In genomic region chr15:100320295-100320905, GRCm38 (mm10) we compare ENCODE assay signal across 15 mouse cellular contexts. TPM values are rescaled to one million over a fixed set of nuclear protein-coding genes. Genes with fewer than 3 reads are reported as not detected.
A peak's percentile ranks its signal among the peaks of the same experiment; 100 is the strongest.
DNase-seq lines count a peak whose midpoint lies in the region; ATAC-seq and TF ChIP-seq lines count a peak whose summit lies in the region.
"Had no signal": no experiment of that assay in that cellular context is flagged by ENCODE, and none has a peak within 500 bp of the region (broad histone marks: within the 10 kb centered on the region; RNA-seq: fewer than 3 reads in every experiment).

No protein-coding gene starts in this region.

- H3K4me2 ChIP-seq in lung, embryonic 15.5 days, result no peak overlapping the region
- H3K4me2 ChIP-seq: forebrain, embryonic 15.5 days; heart, embryonic 11.5 days; hindbrain, embryonic 14.5 days; limb, embryonic 12.5 days had no signal

- no peak overlapping the region for H3K9ac ChIP-seq in lung, embryonic 15.5 days
- H3K9ac ChIP-seq: forebrain, embryonic 15.5 days; hindbrain, embryonic 14.5 days; limb, embryonic 12.5 days had no signal

- no peak for DNase-seq in gastrocnemius, adult 2 months
- no peak for DNase-seq in gastrocnemius, adult 18-20 months (ENCODE audit: low spot score)
- DNase-seq in retina, embryonic 14.5 days (ENCODE audit: low spot score), result peak; percentile 0
- no peak for DNase-seq in retina, postnatal 1 day
- no peak for DNase-seq in left cerebral cortex, adult 9 months (ENCODE audit: low spot score in 2 of 2)
- no peak for DNase-seq in embryo, embryonic 9.5 days (ENCODE audit: extremely low spot score)
- DNase-seq in cerebellum, postnatal 25 days, result no peak
- DNase-seq: thymus, postnatal 36 days had no signal

- no peaks in the 10 kb centered on the region for H3K36me3 ChIP-seq in lung, embryonic 15.5 days
- H3K36me3 ChIP-seq: forebrain, embryonic 15.5 days; limb, embryonic 12.5 days had no signal

- H3K27ac ChIP-seq in gastrocnemius, adult 2 months, result peak overlapping the region; percentile 77
- H3K27ac ChIP-seq in lung, embryonic 15.5 days, result peak overlapping the region; percentile 41
- H3K27ac ChIP-seq: forebrain, embryonic 15.5 days; hindbrain, embryonic 14.5 days; limb, embryonic 12.5 days had no signal

- TF ChIP-seq CTCF in gastrocnemius, adult 2 months (IDR thresholded peaks at IDR 0.05), result no peak

- no peaks in the 10 kb centered on the region for H3K9me3 ChIP-seq in lung, embryonic 15.5 days
- H3K9me3 ChIP-seq: forebrain, embryonic 15.5 days; limb, embryonic 12.5 days had no signal

- no peak overlapping the region for H3K4me3 ChIP-seq in gastrocnemius, adult 2 months
- no peak overlapping the region for H3K4me3 ChIP-seq in lung, embryonic 15.5 days
- H3K4me3 ChIP-seq: forebrain, embryonic 15.5 days; limb, embryonic 12.5 days had no signal

- peaks cover 24% of the 10 kb centered on the region for H3K4me1 ChIP-seq in lung, embryonic 15.5 days
- H3K4me1 ChIP-seq: forebrain, embryonic 15.5 days had no signal

- ATAC-seq in lung, embryonic 15.5 days (ENCODE audit: borderline replicate concordance, extremely low read depth, low FRiP score, low TSS enrichment), result no peak
- ATAC-seq: forebrain, embryonic 15.5 days had no signal

- 54% methylated on average over 9 of the region's 9 CpGs for WGBS in lung, embryonic 15.5 days

- H3K27me3 ChIP-seq in lung, embryonic 15.5 days, result no peaks in the 10 kb centered on the region
- H3K27me3 ChIP-seq: forebrain, embryonic 15.5 days; limb, embryonic 12.5 days had no signal

- intact Hi-C loops in gastrocnemius, adult 2 months (cut with DNase I), result loop anchor here (10.0 kb wide), 1 partner anchor 134 kb away; no protein-coding TSS in a partner anchor

RNA-seq across cellular contexts. Expression of gene Mettl7a3, which starts 14.3 kb away (rescaled TPM):
- under 1 TPM; 0.31 to 0.54 TPM for total RNA-seq in gastrocnemius, adult 2 months (2021)
- under 1 TPM; 0.17 to 0.41 TPM for total RNA-seq in gastrocnemius, adult 18-20 months (2021)
- polyA plus RNA-seq in lung, embryonic 15.5 days (2015; fragmentation: Nextera tagmentation; extraction: Ambion mirVana), result not detected in 2 replicates
- polyA plus RNA-seq: forebrain, embryonic 15.5 days; heart, embryonic 11.5 days; hindbrain, embryonic 14.5 days; midbrain, embryonic 14.5 days had no signal

RNA-seq across cellular contexts. Expression of gene Mettl7a1, which starts 16.5 kb away (rescaled TPM):
- total RNA-seq in gastrocnemius, adult 2 months (2021), result 10 to 100 TPM; 33.4 to 38.9 TPM
- 10 to 100 TPM; 33.7 to 34.4 TPM for total RNA-seq in gastrocnemius, adult 18-20 months (2021)
- polyA plus RNA-seq in lung, embryonic 15.5 days (2015; fragmentation: Nextera tagmentation; extraction: Ambion mirVana), result 7.8 and 9.4 TPM in 2 replicates

RNA-seq across cellular contexts. Expression of gene Methig1, which starts 32.5 kb away (rescaled TPM):
- not detected for total RNA-seq in gastrocnemius, adult 2 months (2021)
- not detected for total RNA-seq in gastrocnemius, adult 18-20 months (2021)
- polyA plus RNA-seq in lung, embryonic 15.5 days (2015; fragmentation: Nextera tagmentation; extraction: Ambion mirVana), result 0.10 TPM in 1 of 2 replicates, not detected in the other
- total RNA-seq: layer of hippocampus, adult 8-10 months had no signal
- polyA plus RNA-seq: forebrain, embryonic 15.5 days; heart, embryonic 11.5 days; midbrain, embryonic 14.5 days had no signal

RNA-seq across cellular contexts. Expression of gene Mettl7a2, which starts 32.6 kb away (rescaled TPM):
- under 1 TPM; 0.36 to 0.82 TPM for total RNA-seq in gastrocnemius, adult 2 months (2021)
- total RNA-seq in gastrocnemius, adult 18-20 months (2021), result under 1 TPM; 0.43 to 0.68 TPM
- polyA plus RNA-seq in lung, embryonic 15.5 days (2015; fragmentation: Nextera tagmentation; extraction: Ambion mirVana), result not detected in 2 replicates
- polyA plus RNA-seq: forebrain, embryonic 15.5 days; heart, embryonic 11.5 days; hindbrain, embryonic 14.5 days; limb, embryonic 12.5 days; midbrain, embryonic 14.5 days had no signal

RNA-seq across cellular contexts. Expression of gene Tmprss12, which starts 39.8 kb away (rescaled TPM):
- not detected for total RNA-seq in gastrocnemius, adult 2 months (2021)
- not detected for total RNA-seq in gastrocnemius, adult 18-20 months (2021)
- polyA plus RNA-seq in lung, embryonic 15.5 days (2015; fragmentation: Nextera tagmentation; extraction: Ambion mirVana), result not detected in 2 replicates
- total RNA-seq: layer of hippocampus, adult 8-10 months had no signal
- polyA plus RNA-seq: forebrain, embryonic 15.5 days; heart, embryonic 11.5 days; hindbrain, embryonic 14.5 days; limb, embryonic 12.5 days; midbrain, embryonic 14.5 days had no signal
